Mouse (Mus musculus) embryonic facial prominence, embryonic 14.5 days (tissue): ENCODE results near the gene Hoxa13. TPM values are rescaled to one million over a fixed set of nuclear protein-coding genes. Genes with fewer than 3 reads are reported as not detected.
A peak's percentile ranks its signal among the peaks of the same experiment; 100 is the strongest.

Experiments used
- ATAC-seq: fragments of 200-750 bp; cut with Nextera tagmentation; 2 replicates; pipeline ENCODE4 v1.8.0; 2017; ENCODE audit warnings: low read depth, moderate number of reproducible peaks, moderate TSS enrichment
- DNase-seq: peaks from one replicate; pipeline ENCODE4 v3.0.0-alpha.2; 2015; ENCODE audit warnings: low spot score
- H3K27ac ChIP-seq: fragments of 300-500 bp; sonication (generic); replicated peaks from 2 replicates; pipeline ENCODE4 v1.5.1; 2014; ENCODE audit warnings: low read depth, mild to moderate bottlenecking, low read length, moderate library complexity
- H3K27me3 ChIP-seq: fragments of 300-500 bp; sonication (generic); replicated peaks from 2 replicates; pipeline ENCODE4 v1.6.1; 2014; ENCODE audit warnings: low read length; ENCODE audit not compliant: control insufficient read depth, insufficient read depth
- H3K36me3 ChIP-seq: fragments of 300-500 bp; sonication (generic); 2 replicates; pipeline ENCODE4 v1.6.1; 2014; ENCODE audit warnings: low read length, mixed read lengths; ENCODE audit not compliant: control insufficient read depth, insufficient read depth
- H3K4me1 ChIP-seq: fragments of 300-500 bp; sonication (generic); 2 replicates; pipeline ENCODE4 v1.6.1; 2014; ENCODE audit warnings: antibody characterized with exemption, low read length; ENCODE audit not compliant: control insufficient read depth, insufficient read depth
- H3K4me2 ChIP-seq: fragments of 300-500 bp; sonication (generic); 2 replicates; pipeline ENCODE4 v1.6.1; 2014; ENCODE audit warnings: low read depth, mild to moderate bottlenecking, low read length, moderate library complexity, mixed read lengths
- H3K4me3 ChIP-seq: fragments of 300-500 bp; sonication (generic); 2 replicates; pipeline ENCODE4 v1.5.1; 2014; ENCODE audit warnings: low read depth, mild to moderate bottlenecking, low read length
- H3K9ac ChIP-seq: fragments of 300-500 bp; sonication (generic); 2 replicates; pipeline ENCODE4 v1.6.1; 2014; ENCODE audit warnings: low read depth, mild to moderate bottlenecking, low read length, moderate library complexity, mixed read lengths
- H3K9me3 ChIP-seq: fragments of 300-500 bp; sonication (generic); 2 replicates; pipeline ENCODE4 v1.6.1; 2016; ENCODE audit warnings: low read length; ENCODE audit not compliant: control insufficient read depth
- WGBS: fragments of 180-500 bp; shearing (Covaris S2); extraction: QIAGEN DNeasy Blood & Tissue Kit; methylation state at CpG from one replicate; pipeline ENCODE4 v1.1.7; 2014; 5-methylcytosine and 5-hydroxymethylcytosine counted together
- polyA plus RNA-seq: library from polyadenylated mRNA; unstranded; fragments of >200 nt; fragmentation: Nextera tagmentation; extraction: Ambion mirVana; gene quantifications from 2 replicates; pipeline ENCODE4 v1.2.1, GENCODE M21; 2014

Gene Hoxa13
- polyA plus RNA-seq, 1 experiment from 2014 or later = not detected

DNA sequence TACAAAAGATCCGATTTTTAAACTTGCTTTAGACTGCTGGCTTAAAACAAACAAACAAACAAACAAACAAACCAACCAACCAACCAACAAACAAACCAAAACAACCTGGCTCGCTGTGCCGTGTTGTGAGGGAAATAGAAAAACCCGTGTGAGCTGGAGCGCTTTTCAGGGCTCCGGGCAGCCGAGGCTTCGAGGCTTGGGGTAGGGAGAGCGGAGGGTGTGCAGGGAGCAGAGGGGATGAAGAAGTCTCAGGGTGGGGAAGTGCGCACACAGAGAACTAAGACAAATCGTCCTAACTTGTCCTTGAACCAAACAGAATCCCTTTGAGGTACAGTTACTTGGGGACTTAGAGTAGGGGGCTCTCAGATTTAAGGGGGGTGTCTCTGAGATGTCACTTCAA lies 13.9 kb upstream of the Hoxa13 start:
- Histone ChIP-seq H3K9ac (no peak overlapping the region), H3K36me3 (no peaks in the 10 kb centered on the region), H3K9me3 (no peaks in the 10 kb centered on the region), H3K4me3 (no peak overlapping the region), H3K4me1 (no peaks in the 10 kb centered on the region), H3K4me2 (no peak overlapping the region), H3K27me3 (peaks cover 94% of the 10 kb centered on the region), H3K27ac (no peak overlapping the region)
- ATAC-seq (no peak), DNase-seq (no peak)
- 3% methylated on average over 11 of the region's 11 CpGs for WGBS

DNA sequence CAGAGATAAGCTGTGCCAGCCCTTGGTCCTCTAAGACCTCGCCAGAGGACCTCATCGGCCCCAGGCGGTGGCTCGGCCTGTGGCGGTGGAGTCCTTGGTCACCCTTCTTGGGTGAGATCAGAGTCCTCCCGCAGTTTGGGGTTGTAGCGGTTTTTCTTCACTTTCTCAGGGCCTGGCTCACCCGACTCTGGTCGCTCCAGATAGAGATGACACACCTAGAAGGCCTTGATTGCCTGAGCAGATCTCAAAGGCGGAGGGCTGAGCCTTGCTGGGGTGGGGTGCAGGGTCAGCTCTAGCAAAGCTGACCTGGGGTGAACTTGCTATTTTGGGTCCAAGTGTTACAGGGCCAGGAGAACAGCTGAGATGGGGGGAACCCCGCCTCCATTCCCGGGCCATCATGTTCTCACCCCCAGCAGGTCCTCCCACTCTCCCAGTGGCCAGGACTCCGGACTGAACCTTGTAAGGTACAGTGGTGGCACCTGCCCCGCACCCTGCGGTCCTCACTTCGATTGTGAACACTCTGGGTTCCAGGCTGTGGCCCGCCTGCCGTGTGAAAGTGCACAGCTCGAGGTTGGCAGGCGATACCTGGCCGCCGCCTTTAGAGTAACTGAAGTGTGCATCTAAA lies 13.1 kb upstream of the Hoxa13 start:
- H3K9ac ChIP-seq = no peak overlapping the region
- no peaks in the 10 kb centered on the region for H3K4me1 ChIP-seq
- H3K27me3 ChIP-seq = peaks cover 97% of the 10 kb centered on the region
- H3K36me3 ChIP-seq = no peaks in the 10 kb centered on the region
- DNase-seq (no peak), ATAC-seq (no peak)
- H3K9me3 ChIP-seq = no peaks in the 10 kb centered on the region
- no peak overlapping the region for H3K4me3 ChIP-seq
- H3K4me2 ChIP-seq = no peak overlapping the region
- H3K27ac ChIP-seq = no peak overlapping the region
- WGBS = 2% methylated on average over 20 of the region's 22 CpGs

- Histone ChIP-seq H3K27ac (no peak overlapping the region), H3K36me3 (no peaks in the 10 kb centered on the region), H3K9me3 (no peaks in the 10 kb centered on the region), H3K4me3 (no peak overlapping the region), H3K4me2 (no peak overlapping the region), H3K4me1 (no peaks in the 10 kb centered on the region), H3K9ac (no peak overlapping the region), H3K27me3 (peaks cover 99% of the 10 kb centered on the region)
- DNase-seq (no peak), ATAC-seq (no peak)
- 6% methylated on average over 22 of the region's 22 CpGs for WGBS
Observed at GRCm38 (mm10) chr6:52272766-52273655, 12.3 kb upstream of the Hoxa13 start.

- Histone ChIP-seq H3K36me3 (no peaks in the 10 kb centered on the region), H3K9me3 (no peaks in the 10 kb centered on the region), H3K4me1 (no peaks in the 10 kb centered on the region), H3K9ac (no peak overlapping the region), H3K27me3 (peaks cover 98% of the 10 kb centered on the region), H3K4me3 (no peak overlapping the region), H3K27ac (no peak overlapping the region), H3K4me2 (no peak overlapping the region)
- ATAC-seq (0 out of 2 replicates have a peak, but pooled peaks have one; percentile 57), DNase-seq (peak; percentile 74)
- WGBS = 6% methylated on average over 23 of the region's 23 CpGs
Observed at GRCm38 (mm10) chr6:52270494-52271480, 10.1 kb upstream of the Hoxa13 start.

DNA sequence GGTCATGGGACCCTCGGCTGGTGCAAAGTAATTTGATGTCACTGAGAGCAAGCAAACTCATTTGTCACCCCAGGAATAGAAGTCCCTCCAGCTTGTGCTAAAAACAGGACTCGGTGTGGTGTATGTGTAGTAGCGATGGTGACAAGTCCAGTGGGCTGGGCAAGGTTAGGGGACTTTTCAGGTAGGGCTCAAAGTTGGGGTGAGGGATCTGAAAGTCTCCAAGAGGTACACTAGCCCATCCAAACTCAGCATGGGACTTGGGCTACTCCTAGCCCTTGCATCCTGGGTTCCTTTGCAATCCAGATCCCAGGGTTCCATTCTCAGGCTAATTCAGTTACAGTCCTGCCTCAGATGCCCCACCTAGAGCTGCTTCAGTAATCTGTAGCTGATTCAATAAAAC lies 8.1 kb upstream of the Hoxa13 start:
- Histone ChIP-seq H3K4me2 (no peak overlapping the region), H3K9ac (no peak overlapping the region), H3K27me3 (peaks cover 98% of the 10 kb centered on the region), H3K4me1 (no peaks in the 10 kb centered on the region), H3K27ac (no peak overlapping the region), H3K36me3 (no peaks in the 10 kb centered on the region), H3K9me3 (no peaks in the 10 kb centered on the region), H3K4me3 (no peak overlapping the region)
- no peak for DNase-seq
- ATAC-seq = no peak
- WGBS = 2% methylated on average over 3 of the region's 3 CpGs

DNA sequence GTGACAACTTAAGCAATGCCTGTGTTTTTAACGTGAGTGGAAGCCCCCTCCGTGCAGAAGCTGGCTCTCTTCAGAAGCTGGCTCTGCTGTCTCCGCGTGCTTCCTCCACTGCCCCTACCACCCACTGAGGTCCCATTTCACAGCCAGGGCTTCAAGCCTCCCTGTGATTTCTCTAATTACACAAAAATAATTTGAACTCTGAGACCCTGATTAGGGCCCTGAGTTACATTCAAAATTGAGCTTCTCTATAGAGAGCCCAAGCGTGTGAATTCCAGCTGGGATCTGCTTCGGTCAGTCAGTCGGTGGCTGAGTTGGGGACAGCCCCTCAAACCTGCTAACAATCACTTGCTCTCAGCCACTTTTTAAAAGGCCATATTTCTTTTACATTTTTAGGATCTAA lies 7.7 kb upstream of the Hoxa13 start:
- DNase-seq = no peak
- no peaks in the 10 kb centered on the region for H3K4me1 ChIP-seq
- ATAC-seq = no peak
- H3K4me2 ChIP-seq = no peak overlapping the region
- H3K27ac ChIP-seq = no peak overlapping the region
- H3K4me3 ChIP-seq = no peak overlapping the region
- H3K9me3 ChIP-seq = no peaks in the 10 kb centered on the region
- peaks cover 98% of the 10 kb centered on the region for H3K27me3 ChIP-seq
- WGBS = 1% methylated on average over 6 of the region's 7 CpGs
- no peaks in the 10 kb centered on the region for H3K36me3 ChIP-seq
- H3K9ac ChIP-seq = no peak overlapping the region

DNA sequence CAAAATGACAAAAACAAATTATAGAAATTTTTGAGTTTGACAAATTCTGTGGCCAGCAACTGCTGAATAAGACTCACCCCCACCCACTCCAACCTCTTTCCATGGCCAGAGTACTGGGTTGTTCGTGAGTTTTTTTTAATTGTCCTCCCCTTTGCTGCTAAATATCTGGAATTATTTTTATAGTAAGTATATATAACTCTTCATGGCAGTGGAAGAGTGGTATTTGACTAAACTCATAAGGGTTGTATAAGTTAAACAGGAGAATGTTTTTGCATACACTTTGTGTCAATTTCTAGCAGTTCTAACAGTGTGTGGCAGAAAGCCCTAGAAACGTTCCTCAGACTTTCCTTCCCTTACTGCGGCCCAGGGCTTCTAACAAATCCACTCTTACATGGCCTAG lies 7.0 kb upstream of the Hoxa13 start:
- Histone ChIP-seq H3K4me1 (no peaks in the 10 kb centered on the region), H3K9ac (no peak overlapping the region), H3K36me3 (no peaks in the 10 kb centered on the region), H3K4me2 (no peak overlapping the region), H3K27me3 (peaks cover 98% of the 10 kb centered on the region), H3K9me3 (no peaks in the 10 kb centered on the region), H3K27ac (no peak overlapping the region), H3K4me3 (no peak overlapping the region)
- 8% methylated on average over 3 of the region's 3 CpGs for WGBS
- ATAC-seq = no peak
- no peak for DNase-seq

DNA sequence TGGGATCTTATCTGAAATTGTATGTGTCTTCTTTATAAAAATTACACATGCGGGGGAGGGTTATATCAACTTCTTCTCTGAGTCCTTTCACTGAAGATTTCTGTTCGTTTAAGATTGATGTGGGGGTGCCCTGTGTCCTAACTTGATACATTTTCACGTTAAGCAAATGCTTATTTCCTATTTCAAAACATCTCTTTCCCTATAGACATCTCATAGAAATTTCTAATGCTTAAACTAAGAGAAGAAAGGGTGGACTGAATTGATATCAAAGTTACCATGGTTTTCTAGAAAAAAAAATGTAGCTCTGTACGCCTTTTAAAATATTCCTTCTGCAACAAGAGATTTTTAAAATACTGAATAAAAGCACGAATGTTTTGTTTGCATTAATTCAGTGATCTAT lies 6.5 kb upstream of the Hoxa13 start:
- DNase-seq (no peak), ATAC-seq (no peak)
- H3K4me2 ChIP-seq = no peak overlapping the region
- H3K27ac ChIP-seq = no peak overlapping the region
- no peaks in the 10 kb centered on the region for H3K4me1 ChIP-seq
- 14% methylated on average over 5 of the region's 5 CpGs for WGBS
- no peak overlapping the region for H3K4me3 ChIP-seq
- no peaks in the 10 kb centered on the region for H3K9me3 ChIP-seq
- peaks cover 98% of the 10 kb centered on the region for H3K27me3 ChIP-seq
- no peak overlapping the region for H3K9ac ChIP-seq
- H3K36me3 ChIP-seq = no peaks in the 10 kb centered on the region
